Mouse (Mus musculus) embryonic stem cell, embryonic (primary cell): ENCODE results near the gene 2210011C24Rik.

Source experiments
- CTCF ChIA-PET, 4 experiments: fragments of 300-600 bp in 2 of 4; fragments of 350-600 bp in 2 of 4; sonication (Branson Sonifier 250); formaldehyde crosslinking; loops; one replicate each; lab custom pipeline; 2022; ENCODE audit warnings: inconsistent platforms in 2 of 4; lab: Charles Lee
- POLR2A ChIA-PET, 4 experiments: fragments of 300-600 bp in 2 of 4; fragments of 350-600 bp in 2 of 4; sonication (Branson Sonifier 250); formaldehyde crosslinking; loops; one replicate each; lab custom pipeline; 2022; ENCODE audit warnings: antibody characterized with exemption in 4 of 4, inconsistent platforms in 1 of 4; lab: Charles Lee

Gene 2210011C24Rik

DNA sequence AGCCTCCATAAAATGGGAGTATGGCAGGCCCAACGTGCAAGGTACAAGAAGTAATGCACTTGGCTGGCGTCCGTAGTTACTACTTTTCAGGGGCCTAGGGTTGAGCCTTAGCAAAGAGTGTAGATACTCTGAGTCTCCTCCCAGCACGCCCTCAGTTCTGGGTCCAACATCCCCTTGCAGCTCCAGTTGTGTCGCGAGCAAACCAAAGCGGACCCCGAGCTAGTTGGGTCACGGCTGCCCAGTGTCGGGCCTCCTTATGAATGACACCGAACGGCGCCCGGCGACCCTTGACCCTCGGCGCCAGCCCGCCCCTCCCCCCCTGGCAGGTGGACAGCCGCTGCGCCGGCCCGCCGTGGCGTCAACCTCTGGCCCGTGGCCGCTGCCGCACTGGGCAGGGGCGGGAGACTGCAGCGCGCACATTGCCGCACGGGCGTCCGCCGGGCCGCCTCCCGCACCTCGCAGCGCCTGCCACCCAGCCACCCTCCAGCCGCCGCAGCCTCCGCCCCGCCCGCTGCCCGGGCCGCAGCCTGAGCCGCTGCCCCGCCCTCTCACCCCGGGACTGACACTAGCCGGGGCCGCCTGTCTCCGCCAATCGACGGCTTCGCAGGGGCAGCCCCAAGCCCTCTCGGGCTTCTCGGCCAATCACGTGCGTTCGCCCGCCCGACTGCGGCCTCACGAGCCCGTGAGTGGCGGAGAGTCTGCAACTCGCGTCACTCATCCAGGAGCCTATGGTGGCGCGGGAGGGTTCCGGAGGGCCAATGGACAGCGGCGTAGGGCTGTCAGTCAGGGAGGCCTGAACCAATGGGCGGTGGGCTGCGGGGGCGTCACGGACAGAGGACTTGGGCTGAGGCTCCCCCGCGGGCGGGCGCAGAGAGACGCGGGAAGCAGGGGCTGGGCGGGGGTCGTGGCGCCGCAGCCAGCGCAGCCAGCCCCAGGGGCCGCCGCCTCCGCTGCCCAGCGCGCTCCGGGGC is 39.5 kb downstream of the 2210011C24Rik start, which contains the start of gene Prkaca:
Prkaca (plus strand) TSS at position 844 of the 971 bp plus-strand sequence.
- ChIA-PET POLR2A (interaction anchor here in 3 of 4 experiments (0.5 to 9.9 kb wide), 7 partner anchors 10 to 196 kb away, joined by 3 to 63 read pairs (median 8); partner anchors contain the start of genes Asf1b (in 2 of the 3), Gm10644 (in 2 of the 3) and Dcaf15 (in 1 of the 3)), CTCF (interaction anchor here in 1 of 4 experiments (0.5 to 1.5 kb wide), 2 partner anchors 17 to 70 kb away, joined by 3 to 7 read pairs; partner anchors contain the start of genes Asf1b and Gm10644)

DNA sequence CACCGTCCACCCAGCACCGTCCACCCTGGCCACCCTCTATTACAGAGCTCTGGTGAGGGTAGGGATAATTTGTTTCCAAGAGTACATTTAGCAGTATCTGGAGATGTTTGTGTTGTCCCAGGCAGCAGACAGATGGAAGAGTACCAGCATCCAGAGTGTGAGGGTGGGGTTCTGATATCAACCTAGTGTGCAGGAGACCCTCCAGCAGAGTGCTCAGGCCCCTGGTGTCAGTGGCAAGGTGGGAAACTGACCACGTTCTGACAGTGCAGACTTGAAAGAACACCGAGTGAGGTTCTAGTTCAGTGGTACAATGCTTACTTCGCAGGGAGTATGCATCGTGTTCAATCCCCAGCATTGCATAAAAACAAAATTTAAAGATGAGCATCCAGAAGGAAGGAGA is 40.3 kb downstream of the 2210011C24Rik start:
- POLR2A ChIA-PET = interaction anchor here in 3 of 4 experiments (0.5 to 9.9 kb wide), 7 partner anchors 9 to 133 kb away, joined by 3 to 63 read pairs (median 7); partner anchors contain the start of genes Asf1b (in 2 of the 3), Gm10644 (in 2 of the 3) and Dcaf15 (in 1 of the 3)

DNA sequence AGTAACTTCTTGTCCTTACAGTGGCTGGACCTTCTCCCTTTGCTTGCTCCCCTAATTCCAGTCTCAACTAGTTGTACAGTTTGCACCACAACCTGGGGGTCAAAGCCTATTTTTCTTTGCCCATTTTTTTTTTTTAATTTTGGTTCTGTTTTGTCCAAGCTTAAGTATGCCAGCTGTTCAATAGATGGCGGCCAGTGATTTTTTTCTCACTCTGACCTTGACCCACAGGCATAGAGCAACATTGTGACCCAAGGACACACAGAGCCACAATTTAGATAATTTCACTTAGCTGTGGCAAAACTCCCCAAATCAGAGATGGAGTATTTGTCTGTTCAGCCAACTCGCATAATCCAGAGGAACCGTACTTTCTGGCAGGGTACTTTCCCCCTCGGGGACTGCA is 40.9 kb downstream of the 2210011C24Rik start:
- ChIA-PET POLR2A (interaction anchor here in 3 of 4 experiments (0.6 to 9.9 kb wide), 7 partner anchors 9 to 39 kb away, joined by 3 to 63 read pairs (median 4); partner anchors contain the start of genes Asf1b (in 2 of the 3) and Gm10644 (in 2 of the 3)), CTCF (interaction anchor here in 1 of 4 experiments (1.5 kb wide), 1 partner anchor 16 kb away, joined by 7 read pairs; the partner anchor contains the start of genes Asf1b and Gm10644)

More for the DNA sequence above, 40.3 kb downstream of the 2210011C24Rik start:
- CTCF ChIA-PET = interaction anchor here in 1 of 4 experiments (0.5 to 1.5 kb wide), 2 partner anchors 17 to 69 kb away, joined by 3 to 7 read pairs; partner anchors contain the start of genes Asf1b and Gm10644

DNA sequence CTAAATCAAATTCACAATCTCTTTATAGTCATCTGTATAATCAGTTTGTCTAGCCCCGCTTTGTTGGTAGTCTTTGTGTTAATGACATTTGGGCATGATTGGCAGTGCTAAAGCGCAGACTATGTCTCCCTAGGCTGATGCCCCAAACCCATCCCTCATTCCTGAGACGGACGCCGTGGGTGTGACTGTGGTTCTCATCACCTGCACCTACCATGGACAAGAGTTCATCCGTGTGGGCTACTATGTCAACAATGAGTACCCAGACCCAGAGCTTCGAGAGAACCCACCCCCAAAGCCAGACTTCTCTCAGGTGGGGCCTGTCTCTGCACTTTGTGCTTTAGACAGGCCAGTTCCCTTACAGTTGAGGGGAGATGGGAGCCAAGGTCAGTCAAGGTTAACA is 44.3 kb downstream of the 2210011C24Rik start:
- ChIA-PET POLR2A (interaction anchor here in 2 of 4 experiments (0.6 to 9.9 kb wide), 4 partner anchors 10 to 27 kb away, joined by 3 to 63 read pairs (median 6); partner anchors contain the start of genes Asf1b (in 1 of the 2) and Gm10644 (in 1 of the 2)), CTCF (interaction anchor here in 1 of 4 experiments (1.2 kb wide), 1 partner anchor 13 kb away, joined by 5 read pairs; the partner anchor contains the start of genes Asf1b and Gm10644)

DNA sequence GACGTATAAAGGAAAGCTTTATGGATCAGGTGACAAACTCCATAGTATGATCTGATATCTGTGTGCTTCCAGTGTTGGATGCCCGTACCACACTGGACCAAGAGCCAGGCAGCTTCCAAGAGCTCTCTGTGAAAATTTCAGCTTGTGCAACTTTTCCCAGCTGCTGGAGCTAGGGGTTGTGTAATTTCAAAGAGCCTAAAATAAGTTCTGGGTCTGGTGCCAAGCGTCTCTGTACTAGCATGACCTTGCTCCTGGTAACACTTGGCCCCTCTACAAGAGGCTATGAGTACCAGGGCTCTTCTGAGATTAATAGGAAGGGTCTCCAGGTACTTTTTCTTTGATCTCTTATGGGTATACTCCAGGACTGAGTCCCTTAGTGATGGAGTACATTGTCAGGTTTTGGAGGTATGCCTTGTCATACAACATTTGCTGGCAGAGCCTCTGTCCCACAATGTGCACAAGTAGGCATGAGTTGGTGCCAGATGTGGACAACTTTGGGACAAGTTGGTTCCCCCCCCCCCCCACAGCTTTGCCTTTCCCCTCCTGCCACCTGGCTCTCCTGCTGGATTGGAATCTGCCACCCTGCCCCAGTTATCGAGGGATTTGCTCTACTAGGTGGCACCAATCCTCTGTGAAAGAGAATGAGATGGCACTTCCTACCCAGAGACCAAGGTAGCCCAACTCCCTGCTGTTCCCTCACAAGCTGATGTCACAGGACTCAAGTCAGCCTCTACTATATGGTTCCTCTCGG is 47.8 kb downstream of the 2210011C24Rik start:
- POLR2A ChIA-PET = interaction anchor here in 3 of 4 experiments (0.9 to 9.9 kb wide), 5 partner anchors 9 to 298 kb away, joined by 3 to 63 read pairs (median 8); partner anchors contain the start of genes Asf1b (in 3 of the 3) and Gm10644 (in 3 of the 3)
- CTCF ChIA-PET = interaction anchor here in 3 of 4 experiments (0.5 to 0.9 kb wide), 3 partner anchors 9 to 646 kb away, joined by 3 to 4 read pairs (median 3); partner anchors contain the start of genes Asf1b (in 2 of the 3) and Gm10644 (in 2 of the 3)
